Mouse (Mus musculus) left cerebral cortex, adult 11 months (tissue): ENCODE data around the gene Mbnl2.
"Not testable (repeated sequence)": the region's sequence is repeated elsewhere in the genome, so short reads cannot be mapped to it uniquely, and the experiment has no call there.

ENCODE experiments used
- DNase-seq: peaks from one replicate; pipeline ENCODE4 v3.0.0; 2022; ENCODE audit warnings: low spot score

The Mbnl2 gene

GRCm38 (mm10) chr14:120357321-120358070, 82.0 kb downstream of the Mbnl2 start:
- no peak for DNase-seq

- not testable (repeated sequence) for DNase-seq
These were observed 84.1 kb downstream of the Mbnl2 start for GRCm38 (mm10) chr14:120359608-120360007.

DNA sequence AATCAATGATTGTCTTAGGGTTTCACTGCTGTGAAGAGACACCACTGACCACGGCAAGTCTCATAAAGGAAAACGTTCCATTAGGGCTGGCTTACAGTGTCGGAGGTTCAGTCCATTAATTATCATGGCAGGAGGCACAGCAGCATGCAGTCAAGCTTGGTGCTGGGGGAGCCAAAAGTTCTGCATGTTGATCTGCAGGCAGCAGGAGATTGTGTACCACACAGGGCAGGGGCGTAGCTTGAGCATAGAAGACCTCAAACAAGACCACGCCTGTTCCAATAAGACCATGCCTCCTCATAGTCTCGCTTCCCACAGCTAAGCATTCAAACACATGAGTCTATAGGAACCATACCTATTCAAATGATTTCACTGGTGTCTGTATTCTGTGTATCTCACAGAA, 85.7 kb downstream of the Mbnl2 start:
- DNase-seq: no peak

- DNase-seq: no peak
These were observed 87.0 kb downstream of the Mbnl2 start for GRCm38 (mm10) chr14:120362409-120362992.

DNA sequence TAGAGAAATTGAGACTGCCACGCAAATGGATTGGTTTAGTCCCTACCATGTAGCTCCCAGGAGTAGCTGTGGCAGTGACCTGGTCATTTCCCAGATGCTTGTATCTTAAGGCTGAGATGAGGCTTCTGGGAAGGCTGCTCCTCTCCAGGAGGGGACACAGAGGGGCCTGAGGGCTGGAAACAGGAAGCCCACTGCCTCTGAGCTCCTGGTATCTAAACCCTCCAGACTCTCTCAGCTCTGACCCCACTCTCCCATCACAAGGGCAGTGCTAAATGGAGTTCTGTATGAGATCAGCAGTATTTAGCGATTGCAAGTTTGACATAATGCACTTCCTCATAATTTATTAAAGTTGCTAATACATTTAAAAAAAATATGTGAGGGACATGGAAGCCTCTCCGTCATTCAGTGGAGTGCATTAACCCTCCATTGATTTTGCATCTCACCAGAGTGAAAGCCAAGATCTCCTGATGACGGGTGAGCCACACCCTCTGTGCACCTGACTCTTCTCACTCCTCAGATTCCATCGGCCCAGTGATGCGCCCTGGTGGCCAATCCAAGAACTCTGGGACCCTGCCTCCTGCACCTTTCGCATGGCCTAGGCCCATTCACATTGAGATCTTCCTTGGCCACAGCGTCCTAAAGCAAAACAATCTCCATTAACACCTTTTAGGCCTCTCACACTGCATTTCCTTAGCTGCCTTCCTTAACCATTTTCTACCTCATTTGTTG, 87.8 kb downstream of the Mbnl2 start:
- no peak for DNase-seq

- no peak for DNase-seq
These were observed 89.6 kb downstream of the Mbnl2 start for GRCm38 (mm10) chr14:120365088-120365487.

DNA sequence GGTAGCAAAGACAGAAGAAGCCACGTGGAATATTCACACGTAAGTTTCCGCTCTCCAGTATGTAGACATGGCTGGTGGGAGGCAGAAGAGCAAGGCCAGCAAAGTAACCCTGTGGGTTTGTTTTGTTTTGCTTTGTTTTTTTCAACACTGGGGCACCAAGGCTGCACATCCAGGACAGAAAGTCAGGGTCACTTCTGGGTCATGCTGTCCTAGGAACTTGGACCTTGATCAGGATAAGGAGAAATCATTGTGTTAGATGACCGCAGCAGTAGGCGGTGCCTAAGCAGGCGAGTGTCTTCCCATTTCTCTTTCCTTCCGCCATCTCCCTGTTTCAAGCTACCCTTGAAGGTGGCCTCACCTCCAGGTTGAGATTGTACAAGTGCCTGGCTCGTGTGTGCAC, 91.5 kb downstream of the Mbnl2 start:
- no peak for DNase-seq

- DNase-seq: no peak
These were observed 92.1 kb downstream of the Mbnl2 start for GRCm38 (mm10) chr14:120367589-120367988.

DNA sequence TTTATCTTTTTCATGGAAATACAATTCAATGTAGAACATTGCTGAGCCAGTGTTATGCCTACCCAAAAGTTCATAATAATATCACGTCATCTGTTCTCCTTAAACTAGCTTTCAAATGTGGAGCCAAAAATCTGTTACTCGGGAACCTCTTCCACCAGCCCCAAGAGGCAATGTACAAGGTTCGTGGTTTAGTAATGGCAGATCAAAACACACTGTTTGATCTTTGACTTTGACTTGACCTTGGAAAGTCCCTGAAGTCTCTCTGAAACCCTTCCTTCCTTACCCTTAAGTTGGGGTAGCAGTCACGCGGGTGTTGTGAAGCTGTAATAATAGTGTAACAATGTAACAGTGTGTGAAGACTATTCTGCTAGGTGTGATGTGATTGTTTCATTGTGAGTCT, 93.0 kb downstream of the Mbnl2 start:
- no peak for DNase-seq

DNA sequence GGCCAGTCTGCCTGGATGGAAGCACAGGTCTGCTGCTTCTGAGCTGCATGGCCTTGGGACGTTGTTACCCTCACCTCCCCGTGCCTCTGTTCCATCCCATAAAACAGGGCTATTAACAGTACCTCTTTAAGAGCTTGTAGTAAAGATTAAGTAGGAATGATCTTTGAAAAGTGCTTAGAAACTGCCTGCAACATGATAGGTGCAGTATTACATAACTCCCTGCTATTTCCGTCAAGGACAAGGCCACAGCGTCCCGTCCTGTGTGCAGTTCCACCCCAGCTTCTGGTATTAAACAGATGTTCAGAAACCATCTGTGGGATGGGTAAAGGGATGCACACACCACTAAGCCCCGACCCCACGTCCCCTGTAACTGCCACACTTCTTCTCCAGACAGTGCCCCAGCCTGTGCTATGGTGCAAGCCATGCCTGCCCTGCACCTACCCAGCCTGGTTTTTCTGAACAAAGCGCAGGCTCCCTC, 93.5 kb downstream of the Mbnl2 start:
- no peak for DNase-seq

DNA sequence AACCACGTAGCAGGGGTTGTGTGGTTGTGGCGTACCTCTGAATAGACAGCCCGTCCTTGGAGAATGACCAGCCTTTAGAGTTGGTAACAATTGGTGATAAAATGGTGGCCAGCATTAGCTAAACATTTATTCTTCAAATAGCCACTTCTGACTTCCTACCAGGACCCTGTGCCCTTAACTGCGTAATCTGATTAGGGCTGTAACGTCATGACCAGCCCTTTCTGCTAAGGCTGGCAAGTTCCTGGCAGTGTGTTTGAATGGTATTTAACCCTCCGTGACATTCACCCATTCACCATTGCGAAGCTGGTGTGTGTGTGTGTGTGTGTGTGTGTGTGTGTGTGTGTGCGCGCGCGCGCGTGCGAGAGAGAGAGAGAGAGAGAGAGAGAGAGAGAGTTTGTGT, 94.6 kb downstream of the Mbnl2 start:
- DNase-seq: no peak

DNA sequence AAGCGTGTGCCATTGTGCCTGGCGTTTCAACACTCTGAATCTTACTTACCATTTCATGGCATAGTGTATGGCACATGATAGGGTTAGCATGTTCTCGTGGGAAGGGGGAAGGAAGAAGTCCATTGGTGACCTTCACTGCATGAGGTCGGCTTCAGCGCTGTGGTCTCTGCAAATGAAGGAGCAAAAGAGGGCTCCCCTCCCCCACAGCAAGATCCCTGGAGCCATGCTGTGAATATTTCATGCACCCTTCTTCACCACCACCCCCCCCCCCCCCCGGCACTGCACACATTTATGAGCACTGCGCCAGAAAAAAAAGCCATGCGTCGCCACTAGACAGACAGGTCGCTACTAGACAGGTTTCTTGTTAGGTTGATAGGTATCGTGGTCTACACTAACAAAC, 95.2 kb downstream of the Mbnl2 start:
- no peak for DNase-seq

DNA sequence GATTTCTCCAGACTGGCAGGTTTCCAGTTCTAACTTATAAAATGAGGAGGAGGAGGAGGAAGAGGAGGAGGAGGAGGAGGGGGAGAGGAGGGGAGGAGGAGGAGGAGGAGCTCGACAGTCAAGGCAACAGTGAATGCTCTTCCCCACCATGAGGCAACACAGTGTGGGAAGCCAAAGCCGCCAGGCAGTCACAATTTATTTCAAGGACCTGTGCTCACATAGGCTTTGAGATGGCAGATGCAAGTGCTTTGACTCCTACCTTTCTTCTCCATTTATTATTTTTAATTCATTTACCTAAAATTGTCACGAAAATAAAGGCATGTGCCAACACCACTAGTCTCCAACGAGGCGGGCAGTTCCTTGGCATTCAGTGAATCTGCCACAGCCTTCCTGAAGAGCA, 95.7 kb downstream of the Mbnl2 start:
- DNase-seq: no peak

DNA sequence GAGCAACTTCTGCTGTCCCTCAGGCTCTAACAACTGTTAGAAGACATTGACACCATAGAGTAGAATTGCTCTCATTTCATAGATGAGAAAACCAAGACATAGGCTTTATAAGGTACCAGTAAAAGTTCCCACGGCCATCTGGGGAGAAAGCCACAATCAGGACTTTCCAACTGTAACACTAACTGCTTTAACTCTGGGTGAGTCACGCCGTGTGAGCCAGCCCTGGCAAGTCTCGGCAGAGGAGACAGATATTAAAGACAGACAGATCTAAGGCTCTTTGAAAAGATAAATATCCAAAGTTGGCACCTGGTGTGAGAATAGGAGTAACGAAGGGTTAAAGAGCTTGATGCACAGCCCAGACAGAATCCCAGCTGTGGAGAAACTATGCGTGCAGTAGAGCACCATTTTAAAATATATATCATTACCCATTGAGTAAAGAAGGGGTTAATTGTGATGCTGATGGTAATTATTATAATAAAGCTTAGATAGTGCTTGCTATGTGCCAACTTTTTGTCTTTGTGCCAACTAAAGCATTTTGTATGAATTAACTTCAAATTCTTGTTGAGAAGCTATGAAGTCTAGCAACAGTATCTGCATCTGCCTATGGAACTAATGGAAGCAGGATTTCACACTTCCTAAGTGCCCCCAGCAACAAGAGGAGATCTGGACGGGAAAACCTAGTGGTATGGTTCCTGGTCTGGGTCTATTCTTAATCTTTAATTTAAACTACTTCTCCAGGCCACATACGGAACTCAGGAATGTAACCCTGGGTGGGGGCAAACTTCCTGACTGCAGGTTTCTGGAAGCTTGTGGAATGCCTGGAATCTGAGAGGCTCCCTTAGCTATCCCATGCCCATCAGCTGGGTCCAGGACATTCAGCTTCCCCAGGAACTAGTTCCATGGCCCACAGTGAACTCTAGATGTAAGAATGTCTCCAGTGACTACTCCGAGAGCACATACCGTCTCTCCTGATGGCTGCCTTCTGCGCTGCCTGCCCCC, 97.9 kb downstream of the Mbnl2 start:
- no peak for DNase-seq

DNA sequence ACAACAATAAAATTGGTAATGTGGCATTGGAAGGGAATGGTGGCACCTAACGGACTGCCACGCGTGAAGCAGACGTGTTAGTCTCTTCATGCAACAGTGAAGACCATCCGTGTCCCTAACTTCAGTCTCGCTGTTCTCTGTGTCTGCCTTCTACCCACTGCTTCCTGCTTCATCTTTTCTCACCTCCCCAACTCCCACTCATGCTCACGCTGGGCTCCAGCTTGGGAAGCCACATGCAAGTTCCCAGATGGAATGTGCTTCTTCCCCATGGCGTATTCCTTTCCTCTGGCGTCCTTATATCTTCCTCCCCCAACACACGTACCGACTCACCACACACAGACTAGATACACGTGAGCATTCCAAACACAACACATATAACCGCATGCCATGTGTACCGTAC, 99.3 kb downstream of the Mbnl2 start:
- no peak for DNase-seq

- DNase-seq: no peak
These were observed 101.7 kb downstream of the Mbnl2 start for GRCm38 (mm10) chr14:120377192-120377591.

DNA sequence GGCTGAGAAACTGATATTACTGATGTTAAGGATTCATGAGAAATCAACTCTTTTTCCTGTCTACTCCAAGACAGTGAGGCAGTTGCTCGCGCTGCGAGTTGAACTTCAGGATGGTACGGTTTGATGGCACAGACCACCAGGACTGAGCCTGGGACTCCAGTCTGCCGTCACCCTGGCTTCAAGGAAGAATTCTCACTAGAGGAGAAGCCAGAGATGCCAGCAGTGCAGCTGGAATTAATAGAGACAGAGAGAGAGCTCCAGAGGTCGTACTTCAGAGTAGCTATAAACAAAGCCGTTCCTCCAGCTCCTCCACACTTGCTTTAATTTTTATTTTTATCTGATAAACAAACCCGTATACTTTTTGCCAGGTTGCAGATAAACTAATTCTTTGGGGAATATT, 102.5 kb downstream of the Mbnl2 start:
- no peak for DNase-seq

GRCm38 (mm10) chr14:120379716-120380115, 104.2 kb downstream of the Mbnl2 start:
- DNase-seq: no peak

- DNase-seq: no peak
These were observed 106.1 kb downstream of the Mbnl2 start for GRCm38 (mm10) chr14:120381378-120382134.

DNA sequence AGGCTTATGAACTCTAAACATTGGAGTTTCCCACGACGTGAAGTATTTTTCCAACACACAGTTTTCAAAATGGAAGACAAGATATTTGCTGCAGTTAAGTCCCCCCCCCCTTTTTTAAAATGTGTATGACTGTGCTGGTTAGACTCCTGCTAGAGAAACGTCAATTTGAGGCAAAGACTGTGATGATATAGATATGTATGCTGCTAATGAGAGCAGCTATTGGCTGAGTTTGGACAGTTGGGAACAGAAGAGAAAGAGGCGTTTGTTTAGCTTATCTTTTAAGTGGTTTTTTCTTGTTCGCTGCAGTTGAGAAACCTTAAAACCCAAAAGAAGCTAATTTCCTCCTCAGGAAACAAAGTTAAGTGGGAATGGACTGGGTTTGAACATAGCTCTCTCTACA, 106.7 kb downstream of the Mbnl2 start:
- DNase-seq: no peak

DNA sequence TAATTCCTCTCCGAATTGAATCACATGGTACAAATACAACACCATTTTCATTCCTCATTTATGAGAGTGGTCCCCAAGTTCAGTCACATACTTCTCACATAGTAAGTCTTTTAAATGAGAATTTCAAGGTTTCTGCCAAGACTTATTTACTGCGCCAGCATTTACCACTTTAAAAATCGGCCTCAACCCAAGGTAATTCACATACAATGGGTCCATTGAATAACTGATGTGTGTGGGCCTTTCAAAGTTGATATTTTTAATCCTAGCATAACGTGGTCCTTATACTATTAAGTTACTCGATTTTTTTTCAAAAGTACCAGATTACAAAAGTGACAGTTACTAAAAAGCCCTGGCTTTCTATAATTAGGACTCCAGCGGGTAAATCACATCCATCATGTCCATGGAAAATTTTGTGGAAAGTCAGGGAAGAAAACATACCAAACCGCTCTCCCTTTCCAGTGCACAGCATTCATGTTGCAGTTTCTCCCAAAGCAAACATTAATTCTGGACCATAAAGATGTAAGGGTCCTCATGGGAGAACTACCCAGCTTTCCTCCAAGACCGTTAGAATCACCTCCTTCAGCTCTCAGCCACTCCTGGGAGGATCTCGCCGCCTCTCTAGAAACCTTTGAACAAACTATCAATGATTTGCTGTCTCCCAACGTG, 107.8 kb downstream of the Mbnl2 start:
- DNase-seq: no peak
